Mouse (Mus musculus): ENCODE results near the gene Scd2.
"Not testable (repeated sequence)": the region's sequence is repeated elsewhere in the genome, so short reads cannot be mapped to it uniquely, and the experiment has no call there.

Scd2 gene

GRCm38 (mm10) chr19:44314327-44314759 lies 20.9 kb downstream of the Scd2 start:
- peak; percentile 92 to 97 for DNase-seq

- DNase-seq: peak; percentile 63 to 66
These were observed 21.5 kb downstream of the Scd2 start for GRCm38 (mm10) chr19:44314871-44315414.

GRCm38 (mm10) chr19:44316752-44317315 lies 23.4 kb downstream of the Scd2 start:
- no peak for DNase-seq

GRCm38 (mm10) chr19:44317391-44317790 lies 23.9 kb downstream of the Scd2 start:
- no peak for DNase-seq

- no peak for DNase-seq
These were observed 25.1 kb downstream of the Scd2 start for GRCm38 (mm10) chr19:44318545-44318944.

- no peak for DNase-seq
These were observed 26.8 kb downstream of the Scd2 start for GRCm38 (mm10) chr19:44320316-44320715.

GRCm38 (mm10) chr19:44321201-44321600 lies 27.7 kb downstream of the Scd2 start:
- DNase-seq: no peak

- no peak for DNase-seq
These were observed 28.2 kb downstream of the Scd2 start for GRCm38 (mm10) chr19:44321631-44322030.

GRCm38 (mm10) chr19:44329566-44329965 lies 36.1 kb downstream of the Scd2 start:
- no peak for DNase-seq

- DNase-seq: not testable (repeated sequence)
These were observed 37.7 kb downstream of the Scd2 start for GRCm38 (mm10) chr19:44331128-44331527.

- no peak for DNase-seq
These were observed 38.4 kb downstream of the Scd2 start for GRCm38 (mm10) chr19:44331911-44332310.

- DNase-seq: no peak
These were observed 38.9 kb downstream of the Scd2 start for GRCm38 (mm10) chr19:44332326-44332725.

- peak; percentile 72 to 79 for DNase-seq
These were observed 39.6 kb downstream of the Scd2 start, which contains the start of gene Scd4 for GRCm38 (mm10) chr19:44332833-44333623. Scd4 (plus strand) TSS chr19:44333092.

- DNase-seq: no peak
These were observed 40.5 kb downstream of the Scd2 start for GRCm38 (mm10) chr19:44333991-44334390.

GRCm38 (mm10) chr19:44335876-44336662 lies 42.6 kb downstream of the Scd2 start:
- DNase-seq: no peak

GRCm38 (mm10) chr19:44349689-44350088 lies 56.2 kb downstream of the Scd2 start:
- no peak for DNase-seq

GRCm38 (mm10) chr19:44351756-44352155 lies 58.3 kb downstream of the Scd2 start:
- DNase-seq: no peak

Data from cerebellum, adult 18-20 months (tissue).